Mouse (Mus musculus) heart, embryonic 15.5 days (tissue): ENCODE results near the gene Rhobtb1. TPM values are rescaled to one million over a fixed set of nuclear protein-coding genes. Genes with fewer than 3 reads are reported as not detected.

Experiments
- ATAC-seq: fragments of 200-750 bp; cut with Nextera tagmentation; replicated peaks from 2 replicates; pipeline ENCODE4 v1.8.0; 2017; ENCODE audit warnings: low read depth, moderate TSS enrichment; ENCODE audit not compliant: insufficient number of reproducible peaks, insufficient read depth, low FRiP score
- H3K27ac ChIP-seq: fragments of 300-500 bp; sonication (generic); 2 replicates; pipeline ENCODE4 v1.5.1; 2015; ENCODE audit warnings: mild to moderate bottlenecking, inconsistent platforms
- H3K27me3 ChIP-seq: fragments of 300-500 bp; sonication (generic); 2 replicates; pipeline ENCODE4 v1.6.1; 2015; ENCODE audit warnings: inconsistent platforms
- H3K36me3 ChIP-seq: fragments of 300-500 bp; sonication (generic); 2 replicates; pipeline ENCODE4 v1.6.1; 2015; ENCODE audit warnings: mild to moderate bottlenecking, inconsistent platforms
- H3K4me1 ChIP-seq: fragments of 300-500 bp; sonication (generic); replicated peaks from 2 replicates; pipeline ENCODE4 v1.6.1; 2015; ENCODE audit warnings: inconsistent platforms
- H3K4me2 ChIP-seq: fragments of 300-500 bp; sonication (generic); 2 replicates; pipeline ENCODE4 v1.6.1; 2015; ENCODE audit warnings: inconsistent platforms, mild to moderate bottlenecking, moderate library complexity
- H3K4me3 ChIP-seq: fragments of 300-500 bp; sonication (generic); 2 replicates; pipeline ENCODE4 v1.5.1; 2015; ENCODE audit warnings: mild to moderate bottlenecking, inconsistent platforms
- H3K9ac ChIP-seq: fragments of 300-500 bp; sonication (generic); 2 replicates; pipeline ENCODE4 v1.6.1; 2015; ENCODE audit warnings: mild to moderate bottlenecking, inconsistent platforms
- H3K9me3 ChIP-seq: fragments of 300-500 bp; sonication (generic); replicated peaks from 2 replicates; pipeline ENCODE4 v1.6.1; 2016; ENCODE audit warnings: inconsistent platforms
- WGBS: fragments of 180-500 bp; shearing (Covaris S2); methylation state at CpG from one replicate; pipeline ENCODE4 v1.1.7; 2015; ENCODE audit warnings: mixed read lengths; 5-methylcytosine and 5-hydroxymethylcytosine counted together
- polyA plus RNA-seq: library from polyadenylated mRNA; unstranded; fragments of >200 nt; fragmentation: Nextera tagmentation; extraction: Ambion mirVana; gene quantifications from 2 replicates; pipeline ENCODE4 v1.2.1, GENCODE M21; 2015

The Rhobtb1 gene
- polyA plus RNA-seq: 31.7 and 33.0 TPM in 2 replicates

- WGBS: 56% methylated on average over 20 of the region's 20 CpGs
- no peak within 1 kb of the TSS for H3K4me3 ChIP-seq
- no peaks in the 10 kb centered on the region for H3K27me3 ChIP-seq
- no peaks in the 10 kb centered on the region for H3K36me3 ChIP-seq
- no peak for ATAC-seq
- H3K4me2 ChIP-seq: no peak within 1 kb of the TSS
- H3K27ac ChIP-seq: no peak within 1 kb of the TSS
- H3K9me3 ChIP-seq: no peaks in the 10 kb centered on the region
- H3K4me1 ChIP-seq: no peaks in the 10 kb centered on the region
- no peak within 1 kb of the TSS for H3K9ac ChIP-seq
These were observed at the start of gene Rhobtb1 for GRCm38 (mm10) chr10:69151045-69151444. TSS of gene Rhobtb1 (plus strand) at chr10:69151434.

DNA sequence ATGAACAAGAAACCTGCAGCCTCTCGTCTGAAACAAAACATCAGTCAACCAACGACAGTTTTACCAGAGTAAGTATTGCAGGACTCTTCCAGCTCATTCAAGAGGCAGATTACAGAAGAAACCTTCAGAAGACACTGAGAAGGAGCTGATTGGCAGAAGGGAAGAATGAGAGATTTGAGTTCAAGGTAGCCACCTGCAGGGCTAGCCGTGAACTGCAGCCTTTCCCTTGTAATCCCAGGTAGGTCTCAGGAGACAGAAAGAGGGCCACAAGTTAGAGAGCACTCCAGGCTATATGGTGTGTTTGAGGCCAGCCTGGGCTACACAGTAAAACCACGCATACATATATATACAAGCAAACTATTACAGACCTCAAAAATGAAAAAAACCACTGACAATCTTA is 49.2 kb upstream of the Rhobtb1 start:
- H3K4me3 ChIP-seq: no peak overlapping the region
- H3K4me1 ChIP-seq: peaks cover 7% of the 10 kb centered on the region
- no peak overlapping the region for H3K27ac ChIP-seq
- no peaks in the 10 kb centered on the region for H3K9me3 ChIP-seq
- H3K27me3 ChIP-seq: no peaks in the 10 kb centered on the region
- 63% methylated on average over 4 of the region's 4 CpGs for WGBS
- no peak overlapping the region for H3K9ac ChIP-seq
- ATAC-seq: no peak
- no peaks in the 10 kb centered on the region for H3K36me3 ChIP-seq
- no peak overlapping the region for H3K4me2 ChIP-seq

DNA sequence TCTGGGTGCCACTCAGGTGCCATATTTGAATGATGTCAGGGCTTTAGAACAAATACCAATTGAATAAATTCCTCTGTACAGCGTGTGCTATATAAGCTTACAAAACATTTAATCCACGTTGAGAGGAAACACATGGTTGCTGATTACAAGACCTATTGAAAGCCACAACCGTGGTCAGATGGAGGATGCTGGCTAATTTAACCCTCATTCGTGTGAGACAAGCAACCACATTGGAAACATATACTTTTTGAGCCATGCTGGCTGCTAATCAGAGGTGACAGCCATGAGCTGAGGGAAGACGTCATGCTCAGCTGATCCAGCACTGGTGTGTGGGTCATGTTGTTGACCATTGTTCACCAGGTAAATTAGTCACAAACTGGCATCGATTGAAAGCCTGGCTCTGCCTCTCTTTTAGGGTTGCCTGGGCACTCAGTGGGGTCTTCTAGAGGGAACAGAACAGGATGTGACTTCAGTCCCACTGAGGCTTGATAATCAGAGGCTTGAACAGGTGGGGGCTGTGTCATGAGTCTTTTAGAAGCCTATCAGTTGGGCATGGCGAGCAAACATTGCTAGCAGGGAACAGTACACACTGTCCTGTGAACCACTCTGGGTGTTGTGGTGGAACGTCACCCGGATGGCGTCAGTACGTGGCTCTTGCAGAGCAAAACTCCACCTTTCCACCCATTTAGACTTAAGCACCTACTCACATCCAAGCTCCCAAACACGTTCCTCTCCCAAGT is 46.9 kb upstream of the Rhobtb1 start:
- Histone ChIP-seq H3K27ac (no peak overlapping the region), H3K27me3 (no peaks in the 10 kb centered on the region), H3K9me3 (no peaks in the 10 kb centered on the region), H3K36me3 (no peaks in the 10 kb centered on the region), H3K9ac (no peak overlapping the region), H3K4me2 (no peak overlapping the region), H3K4me3 (no peak overlapping the region), H3K4me1 (peaks cover 10% of the 10 kb centered on the region)
- no peak for ATAC-seq
- 61% methylated on average over 12 of the region's 12 CpGs for WGBS

- Histone ChIP-seq H3K4me3 (no peak overlapping the region), H3K36me3 (no peaks in the 10 kb centered on the region), H3K9me3 (no peaks in the 10 kb centered on the region), H3K27ac (no peak overlapping the region), H3K4me1 (peaks cover 10% of the 10 kb centered on the region), H3K4me2 (no peak overlapping the region), H3K27me3 (no peaks in the 10 kb centered on the region), H3K9ac (no peak overlapping the region)
- WGBS: 44% methylated on average over 9 of the region's 9 CpGs
- ATAC-seq: no peak
These were observed 46.4 kb upstream of the Rhobtb1 start for GRCm38 (mm10) chr10:69104883-69105225.

DNA sequence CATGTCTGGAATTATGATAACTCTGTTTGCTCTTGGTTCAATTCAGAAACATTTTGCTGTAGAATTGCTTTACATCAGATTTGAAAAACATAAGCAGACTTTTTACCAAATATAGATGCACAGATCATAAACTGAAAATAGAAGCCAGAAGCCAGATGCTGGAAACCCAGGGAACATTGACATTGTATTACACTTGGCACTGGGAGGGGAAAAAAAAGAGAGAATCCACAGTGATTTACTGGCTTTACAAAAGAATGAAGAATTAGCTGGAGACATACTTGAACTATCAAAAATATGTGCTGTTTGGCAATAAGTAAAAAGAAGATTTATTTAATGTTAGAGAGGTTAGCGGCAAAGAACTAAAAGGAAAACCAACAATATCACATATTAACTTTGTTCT is 44.4 kb upstream of the Rhobtb1 start:
- peaks cover 10% of the 10 kb centered on the region for H3K4me1 ChIP-seq
- H3K4me3 ChIP-seq: no peak overlapping the region
- H3K9me3 ChIP-seq: no peaks in the 10 kb centered on the region
- 54% methylated on average over 1 of the region's 1 CpGs for WGBS
- no peaks in the 10 kb centered on the region for H3K27me3 ChIP-seq
- H3K4me2 ChIP-seq: no peak overlapping the region
- no peak for ATAC-seq
- H3K36me3 ChIP-seq: no peaks in the 10 kb centered on the region
- no peak overlapping the region for H3K9ac ChIP-seq
- no peak overlapping the region for H3K27ac ChIP-seq

DNA sequence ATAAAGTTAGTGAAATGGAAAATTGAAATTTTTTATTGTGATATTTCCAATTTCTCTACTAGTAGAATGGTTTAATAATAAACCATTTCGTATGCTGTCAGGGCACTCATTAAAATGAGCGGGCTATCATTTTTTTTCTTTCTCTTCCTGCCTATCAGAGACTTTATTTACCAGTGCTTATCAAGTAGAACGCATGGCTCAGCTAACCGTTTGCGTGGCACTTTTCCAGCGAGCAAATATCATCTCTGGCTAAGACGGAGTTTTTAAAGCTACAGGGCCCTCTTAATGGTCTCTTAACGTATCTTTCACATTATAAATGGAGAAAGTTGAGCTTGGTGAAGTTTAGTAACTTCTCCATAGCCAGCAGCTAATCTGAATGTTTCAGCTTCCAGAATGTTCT is 44.0 kb upstream of the Rhobtb1 start:
- WGBS: 17% methylated on average over 8 of the region's 8 CpGs
- ATAC-seq: no peak
- H3K27ac ChIP-seq: no peak overlapping the region

GRCm38 (mm10) chr10:69114384-69114783 is 36.9 kb upstream of the Rhobtb1 start:
- Histone ChIP-seq H3K4me1 (peaks cover 8% of the 10 kb centered on the region), H3K4me3 (no peak overlapping the region), H3K27me3 (no peaks in the 10 kb centered on the region), H3K36me3 (no peaks in the 10 kb centered on the region), H3K9ac (no peak overlapping the region), H3K4me2 (no peak overlapping the region), H3K9me3 (no peaks in the 10 kb centered on the region), H3K27ac (no peak overlapping the region)
- no peak for ATAC-seq

More for the DNA sequence above, 44.0 kb upstream of the Rhobtb1 start:
- Histone ChIP-seq H3K9me3 (no peaks in the 10 kb centered on the region), H3K4me1 (peaks cover 10% of the 10 kb centered on the region), H3K9ac (no peak overlapping the region), H3K27me3 (no peaks in the 10 kb centered on the region), H3K4me2 (peak overlapping the region; percentile 30), H3K4me3 (no peak overlapping the region), H3K36me3 (no peaks in the 10 kb centered on the region)

DNA sequence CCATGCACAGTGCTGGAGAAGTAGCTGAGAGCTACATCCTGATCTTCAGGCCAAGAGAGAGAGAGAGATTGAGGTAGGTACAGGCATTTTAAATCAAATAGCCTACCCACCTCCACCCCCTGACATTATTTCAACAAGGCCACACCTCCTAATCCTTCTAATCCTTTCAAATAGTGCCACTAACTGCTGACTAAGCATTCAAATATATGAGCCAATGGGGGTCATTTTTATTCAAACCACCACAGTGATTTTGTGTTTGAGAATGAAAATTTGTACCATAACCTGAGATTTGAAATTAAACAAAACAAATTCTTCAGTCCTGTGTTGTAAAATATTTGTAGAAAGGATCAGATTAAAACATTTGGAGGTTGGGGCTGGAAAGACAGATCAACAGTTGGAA is 33.2 kb upstream of the Rhobtb1 start:
- Histone ChIP-seq H3K4me2 (no peak overlapping the region), H3K4me3 (no peak overlapping the region), H3K27ac (no peak overlapping the region), H3K27me3 (no peaks in the 10 kb centered on the region), H3K9ac (no peak overlapping the region), H3K4me1 (peaks cover 10% of the 10 kb centered on the region), H3K36me3 (no peaks in the 10 kb centered on the region), H3K9me3 (no peaks in the 10 kb centered on the region)
- no peak for ATAC-seq

GRCm38 (mm10) chr10:69118893-69119292 is 32.3 kb upstream of the Rhobtb1 start:
- Histone ChIP-seq H3K4me1 (peaks cover 10% of the 10 kb centered on the region), H3K4me2 (no peak overlapping the region), H3K9me3 (no peaks in the 10 kb centered on the region), H3K27ac (no peak overlapping the region; the same call in 1 of the 2 replicates), H3K9ac (no peak overlapping the region), H3K4me3 (no peak overlapping the region), H3K27me3 (no peaks in the 10 kb centered on the region), H3K36me3 (no peaks in the 10 kb centered on the region)
- no peak for ATAC-seq
- WGBS: 73% methylated on average over 3 of the region's 3 CpGs

GRCm38 (mm10) chr10:69119456-69119855 is 31.8 kb upstream of the Rhobtb1 start:
- Histone ChIP-seq H3K36me3 (no peaks in the 10 kb centered on the region), H3K4me1 (peaks cover 10% of the 10 kb centered on the region), H3K9me3 (no peaks in the 10 kb centered on the region), H3K4me2 (no peak overlapping the region), H3K4me3 (no peak overlapping the region), H3K27ac (peak overlapping the region; percentile 31; the same call in 1 of the 2 replicates), H3K27me3 (no peaks in the 10 kb centered on the region), H3K9ac (no peak overlapping the region)
- no peak for ATAC-seq
- 33% methylated on average over 1 of the region's 1 CpGs for WGBS

DNA sequence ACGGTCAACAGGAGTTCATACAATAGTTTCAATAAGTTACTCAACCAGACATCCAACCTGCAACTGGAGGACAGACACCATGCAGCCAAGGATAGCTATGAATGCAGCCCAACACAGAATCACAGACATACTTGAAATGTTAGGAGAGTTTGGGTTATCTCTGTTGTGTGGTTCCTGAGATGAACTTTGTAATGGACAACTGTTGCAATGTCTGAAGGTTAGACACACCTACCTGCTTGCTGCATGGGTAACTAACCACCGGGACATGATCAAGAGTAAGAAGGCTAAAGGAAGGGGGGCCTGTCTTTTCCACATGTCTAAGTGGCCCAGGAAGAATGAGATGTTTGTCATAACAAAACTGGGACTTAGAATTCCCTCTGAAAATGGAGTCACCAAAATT is 24.7 kb upstream of the Rhobtb1 start:
- H3K4me3 ChIP-seq: no peak overlapping the region
- H3K4me2 ChIP-seq: no peak overlapping the region
- no peaks in the 10 kb centered on the region for H3K9me3 ChIP-seq
- H3K27me3 ChIP-seq: no peaks in the 10 kb centered on the region
- WGBS: 85% methylated on average over 2 of the region's 2 CpGs
- no peaks in the 10 kb centered on the region for H3K4me1 ChIP-seq
- no peak overlapping the region for H3K27ac ChIP-seq
- no peaks in the 10 kb centered on the region for H3K36me3 ChIP-seq
- H3K9ac ChIP-seq: no peak overlapping the region
- no peak for ATAC-seq

DNA sequence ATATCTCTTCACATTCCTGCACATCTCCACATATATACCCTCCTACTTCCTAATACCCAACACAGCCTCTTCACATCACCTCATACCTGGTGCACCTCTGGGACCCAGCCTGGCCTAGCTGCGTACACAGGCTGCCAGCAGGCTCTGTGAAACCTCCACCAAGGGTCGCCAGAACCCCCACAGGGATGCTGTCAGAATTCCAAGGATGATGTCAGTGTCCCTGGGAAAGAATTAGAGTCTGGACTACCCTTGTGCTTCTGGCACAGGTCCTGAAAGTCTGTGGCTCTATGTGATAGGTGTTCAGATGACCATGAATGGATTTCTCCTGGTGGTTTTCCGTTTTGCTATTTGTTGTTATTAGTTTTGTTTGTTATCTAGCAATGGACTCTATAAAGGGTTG is 22.7 kb upstream of the Rhobtb1 start:
- Histone ChIP-seq H3K27me3 (no peaks in the 10 kb centered on the region), H3K9ac (no peak overlapping the region), H3K4me2 (no peak overlapping the region), H3K9me3 (no peaks in the 10 kb centered on the region), H3K27ac (no peak overlapping the region), H3K4me3 (no peak overlapping the region), H3K4me1 (no peaks in the 10 kb centered on the region), H3K36me3 (no peaks in the 10 kb centered on the region)
- 57% methylated on average over 3 of the region's 3 CpGs for WGBS
- no peak for ATAC-seq
